Mouse (Mus musculus) erythroblast, adult 5-6 weeks (primary cell): ENCODE results near the gene Shtn1. TPM values are rescaled to one million over a fixed set of nuclear protein-coding genes. Genes with fewer than 3 reads are reported as not detected.

Experiments
- ATAC-seq: replicated peaks from 2 replicates; pipeline ENCODE4 v1.8.0; 2016; ENCODE audit warnings: moderate number of reproducible peaks, mild to moderate bottlenecking, moderate TSS enrichment, inconsistent platforms; ENCODE audit not compliant: poor library complexity, low FRiP score, severe bottlenecking
- total RNA-seq, 2 experiments: library from RNA; stranded (forward) in 1 of 2; stranded (reverse) in 1 of 2; fragments of 150-400 nt in 1 of 2; fragments of 200-764, 138-1000 nt in 1 of 2; gene quantifications; 2 replicates each; pipeline versions ENCODE4 v1.2.3 to v1.2.4; 2015 to 2017; ENCODE audit warnings: low replicate concordance in 2 of 2

Shtn1 gene
- total RNA-seq, 2 experiments from 2014 or later = 0.94 to 1.2 TPM

GRCm38 (mm10) chr19:59052783-59053490 is 23.0 kb downstream of the Shtn1 start:
- ATAC-seq = no peak

- ATAC-seq = no peak
Measured at GRCm38 (mm10) chr19:59052053-59052452, 23.8 kb downstream of the Shtn1 start.

DNA sequence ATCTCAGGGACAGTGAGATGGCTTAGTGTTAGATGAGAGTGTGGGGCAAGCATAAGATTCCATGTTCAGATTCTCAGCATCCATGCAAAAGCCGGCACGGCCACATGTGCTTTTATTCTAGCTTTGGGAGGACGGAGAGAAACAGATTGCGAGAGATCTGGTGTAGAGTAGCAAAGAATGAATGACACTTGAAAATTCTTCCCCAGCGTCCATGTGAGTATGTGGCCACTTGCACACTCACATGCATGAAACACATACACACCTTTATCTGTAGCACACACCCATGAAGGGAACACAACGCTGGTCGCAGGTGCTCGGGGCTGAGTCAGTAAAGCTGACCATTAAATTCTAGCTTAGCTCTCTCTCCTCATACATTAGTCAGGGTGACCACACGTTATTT is 24.3 kb downstream of the Shtn1 start:
- no peak for ATAC-seq

- no peak for ATAC-seq
Measured at GRCm38 (mm10) chr19:59048852-59049251, 27.0 kb downstream of the Shtn1 start.

- ATAC-seq = no peak
Measured at GRCm38 (mm10) chr19:59047511-59047910, 28.4 kb downstream of the Shtn1 start.

DNA sequence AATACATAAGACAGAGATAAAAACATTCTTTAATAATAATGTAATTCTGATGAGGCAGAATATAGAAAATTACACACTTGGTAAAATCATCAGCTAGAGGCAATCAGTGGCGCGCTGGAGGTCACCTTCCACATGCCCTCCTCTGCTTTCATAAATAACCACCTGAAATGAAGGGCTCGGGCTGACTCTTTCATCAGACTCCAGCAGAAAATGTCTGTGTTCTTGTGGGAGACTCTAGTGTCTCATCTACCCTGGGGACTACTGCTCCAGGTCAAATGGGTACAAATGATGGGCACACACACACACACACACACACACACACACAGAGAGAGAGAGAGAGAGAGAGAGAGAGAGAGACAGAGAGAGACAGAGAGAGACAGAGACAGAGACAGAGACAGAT is 34.8 kb downstream of the Shtn1 start:
- no peak for ATAC-seq

GRCm38 (mm10) chr19:59038793-59039192 is 37.1 kb downstream of the Shtn1 start:
- no peak for ATAC-seq

DNA sequence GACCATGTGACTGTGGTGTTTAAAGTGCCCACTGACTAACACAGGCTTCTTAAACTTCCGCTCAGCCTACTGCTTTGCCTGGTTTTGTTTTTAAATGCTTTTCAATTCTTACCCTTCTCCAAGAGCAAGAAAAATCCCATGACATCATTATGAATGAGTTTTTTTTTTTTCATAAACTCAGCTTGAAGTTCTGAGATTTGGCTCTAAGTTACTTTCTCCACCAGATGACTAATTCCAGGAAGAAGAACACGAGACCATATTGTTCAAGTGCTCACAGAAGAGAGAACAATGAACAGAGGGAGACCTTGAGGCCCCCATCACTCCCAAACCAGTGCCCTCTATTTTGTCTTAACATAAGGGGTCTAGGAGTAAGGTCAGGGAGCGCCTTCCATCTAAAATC is 39.1 kb downstream of the Shtn1 start:
- no peak for ATAC-seq

GRCm38 (mm10) chr19:59033241-59033640 is 42.7 kb downstream of the Shtn1 start:
- no peak for ATAC-seq

GRCm38 (mm10) chr19:59030221-59030620 is 45.7 kb downstream of the Shtn1 start:
- ATAC-seq = no peak

GRCm38 (mm10) chr19:59029011-59029410 is 46.9 kb downstream of the Shtn1 start:
- no peak for ATAC-seq

DNA sequence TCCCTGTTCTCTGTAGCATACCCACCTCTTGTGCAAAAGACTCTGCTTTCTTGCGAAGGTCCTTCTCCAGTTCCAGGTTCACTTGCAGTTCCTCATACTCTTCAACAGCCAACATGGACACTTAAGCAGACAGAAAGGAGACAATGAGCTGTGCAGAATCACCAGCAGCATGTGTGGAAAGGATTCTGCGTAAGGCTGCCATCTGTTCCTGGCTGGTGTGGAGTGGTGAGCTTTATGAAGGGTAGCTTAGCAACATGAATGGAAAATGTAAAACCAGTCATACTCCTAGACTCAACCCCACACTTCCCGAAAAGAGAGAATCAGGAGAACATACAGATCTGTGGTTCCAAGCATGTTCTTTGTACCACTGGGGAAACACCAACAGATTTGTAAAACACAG is 47.8 kb downstream of the Shtn1 start:
- no peak for ATAC-seq

DNA sequence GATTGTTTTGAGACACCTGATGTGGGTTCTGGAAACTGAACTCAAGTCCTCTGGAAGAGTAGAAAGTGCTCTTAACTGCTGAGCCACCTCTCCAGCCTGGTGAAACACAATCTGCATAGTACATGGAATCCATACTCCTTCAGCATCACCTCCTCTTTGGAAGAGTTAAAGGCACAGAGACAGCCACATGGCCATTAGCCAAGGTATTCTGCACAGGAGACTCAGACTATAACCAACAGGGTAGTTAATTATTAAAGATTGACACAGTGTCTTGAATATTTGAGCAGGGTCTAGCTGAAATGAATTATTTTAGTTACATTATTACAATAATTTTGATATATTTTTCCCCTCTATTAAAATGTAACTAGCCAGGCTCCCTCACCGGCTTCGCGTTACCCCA is 52.0 kb downstream of the Shtn1 start:
- no peak for ATAC-seq

DNA sequence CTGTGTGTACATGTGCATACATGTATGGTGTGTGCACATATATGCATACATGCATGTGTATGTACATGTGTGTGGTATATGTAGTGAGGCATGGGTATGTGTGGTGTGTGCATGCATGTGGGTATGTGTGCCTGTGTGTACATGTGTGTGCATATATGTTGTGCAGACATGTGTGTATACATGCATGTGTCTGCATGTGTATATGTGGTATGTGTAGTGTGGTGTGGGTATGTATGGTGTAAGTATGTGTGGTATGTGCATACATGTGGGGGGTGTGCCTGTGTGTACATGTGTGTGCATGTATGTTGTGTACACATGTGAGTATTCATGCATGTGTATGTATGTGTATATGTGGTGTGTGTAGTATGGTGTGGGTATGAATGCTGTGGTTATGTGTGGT is 54.3 kb downstream of the Shtn1 start:
- ATAC-seq = no peak; the same call in 1 of the 2 replicates

- no peak for ATAC-seq
Measured at GRCm38 (mm10) chr19:59010802-59011201, 65.1 kb downstream of the Shtn1 start.

DNA sequence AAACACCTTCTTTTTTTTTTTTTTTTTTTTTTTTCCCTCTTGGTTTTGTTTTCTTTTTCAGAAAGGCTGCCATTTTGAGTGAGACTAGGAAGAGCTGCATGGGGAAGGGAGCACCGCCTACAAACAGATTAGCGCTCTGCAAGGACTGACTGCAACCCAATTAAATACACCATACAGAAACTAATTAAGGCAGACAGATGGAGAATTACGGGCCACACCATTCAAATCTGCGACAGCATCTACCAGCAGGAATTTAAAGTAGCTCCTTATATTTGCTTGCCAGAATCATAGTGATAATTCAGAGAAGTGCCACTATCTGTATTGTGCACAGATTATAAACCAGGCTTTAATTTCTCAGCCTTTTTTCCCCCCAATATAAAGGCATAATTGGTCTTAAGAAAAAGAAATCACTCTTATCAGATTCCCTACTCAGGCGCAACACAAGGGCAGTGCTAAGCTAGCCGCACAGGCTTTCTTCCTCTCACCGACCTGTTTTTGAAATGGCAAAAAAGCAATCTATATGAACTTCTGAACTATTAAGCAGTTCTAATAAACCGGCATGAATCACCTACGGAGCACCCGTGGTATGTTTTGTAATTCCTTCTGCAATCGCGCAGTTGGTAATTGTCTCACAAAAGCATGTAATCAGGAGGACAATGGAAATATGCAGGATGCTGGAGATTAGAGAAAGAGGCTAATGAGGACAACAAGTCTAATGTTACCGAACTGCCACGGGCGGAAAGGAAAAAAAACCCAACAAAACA is 69.1 kb downstream of the Shtn1 start:
- no peak for ATAC-seq

DNA sequence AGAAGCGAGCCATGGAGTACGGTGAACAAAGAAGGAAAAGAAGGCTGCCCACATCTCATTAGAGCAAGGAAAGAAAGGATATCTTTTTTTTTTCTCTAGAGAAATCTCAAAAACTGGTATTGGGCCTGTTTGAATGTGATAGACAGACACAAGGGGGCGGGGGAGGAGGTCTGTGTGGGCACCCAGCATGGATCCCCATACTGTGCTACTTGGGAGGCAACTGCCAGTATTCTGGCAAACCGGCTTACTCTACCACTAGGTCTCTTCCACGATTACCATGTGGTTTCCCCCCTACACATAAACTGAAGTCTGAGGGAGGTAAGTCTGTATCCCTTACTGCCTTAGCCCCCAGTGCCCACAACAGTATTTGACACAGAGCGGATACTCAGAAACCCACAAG is 73.1 kb downstream of the Shtn1 start:
- no peak for ATAC-seq

DNA sequence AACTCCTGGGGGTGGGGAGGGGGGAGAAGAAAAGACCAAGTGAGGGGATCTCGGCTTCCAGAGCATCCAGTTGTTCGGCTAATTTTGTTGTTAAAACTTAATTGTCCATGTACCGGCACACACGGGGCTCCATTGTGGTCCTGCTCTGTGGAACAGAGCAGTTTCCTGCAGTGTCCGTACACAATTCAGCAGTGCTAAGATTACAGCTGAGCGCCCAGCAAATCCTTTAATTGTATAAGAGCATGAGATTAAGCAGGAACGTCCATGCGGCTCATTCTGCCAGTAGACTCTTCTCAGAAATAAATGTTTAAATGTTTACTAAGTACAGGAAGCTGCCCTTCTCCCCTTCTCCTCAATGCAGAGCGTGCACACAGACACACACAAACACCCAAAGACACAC is 94.3 kb downstream of the Shtn1 start:
- no peak for ATAC-seq

DNA sequence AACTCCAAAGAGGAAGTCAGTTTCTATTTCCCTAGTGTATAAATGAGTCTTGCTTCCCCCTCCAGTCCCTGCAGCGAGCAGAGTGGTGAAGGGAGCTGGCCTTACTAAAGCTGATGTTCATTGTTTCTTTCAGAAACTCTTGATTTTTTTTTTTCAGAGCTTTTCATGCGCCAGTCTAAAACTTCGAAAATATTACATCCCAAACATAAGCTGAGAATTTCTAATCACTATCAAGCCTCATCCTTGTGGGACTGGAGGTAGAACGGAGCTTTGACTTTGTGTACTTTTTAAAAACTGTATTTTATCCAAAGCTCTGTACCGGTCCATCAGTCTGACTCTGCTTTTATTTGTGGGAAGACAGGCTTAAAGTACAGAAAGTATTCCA is 95.9 kb downstream of the Shtn1 start:
- ATAC-seq = no peak

- no peak for ATAC-seq
Measured at GRCm38 (mm10) chr19:58979436-58980055, 96.4 kb downstream of the Shtn1 start.
